Mouse (Mus musculus) thymus, adult 2 months (tissue): ENCODE results near the gene Syngr2. TPM values are rescaled to one million over a fixed set of nuclear protein-coding genes. Genes with fewer than 3 reads are reported as not detected.
"Not testable (repeated sequence)": the region's sequence is repeated elsewhere in the genome, so short reads cannot be mapped to it uniquely, and the experiment has no call there.

Experiments used
- DNase-seq: peaks from one replicate; pipeline ENCODE4 v3.0.0; 2021
- H3K27ac ChIP-seq: fragments of 200-500 bp; 2 replicates; pipeline ENCODE4 v1.5.1; 2012; ENCODE audit warnings: low read length, control low read depth; ENCODE audit not compliant: control insufficient read depth, insufficient read depth
- H3K27me3 ChIP-seq: fragments of 200-500 bp; 2 replicates; pipeline ENCODE4 v1.6.1; 2012; ENCODE audit warnings: mild to moderate bottlenecking, low read length, moderate library complexity, mixed read lengths; ENCODE audit not compliant: control insufficient read depth, insufficient read depth
- H3K36me3 ChIP-seq: fragments of 200-500 bp; 2 replicates; pipeline ENCODE4 v1.6.1; 2012; ENCODE audit warnings: mild to moderate bottlenecking, low read length, moderate library complexity; ENCODE audit not compliant: control insufficient read depth, insufficient read depth
- H3K4me1 ChIP-seq: fragments of 200-500 bp; replicated peaks from 2 replicates; pipeline ENCODE4 v1.6.1; 2012; ENCODE audit warnings: low read length; ENCODE audit not compliant: control insufficient read depth, insufficient read depth
- H3K4me3 ChIP-seq: fragments of 200-500 bp; 2 replicates; pipeline ENCODE4 v1.5.1; 2012; ENCODE audit warnings: mild to moderate bottlenecking, low read length, control low read depth, moderate library complexity; ENCODE audit not compliant: control insufficient read depth, insufficient read depth
- CTCF ChIP-seq: fragments of 200-500 bp; IDR thresholded peaks from 2 replicates; pipeline ENCODE4 v1.5.1; 2012; ENCODE audit warnings: mild to moderate bottlenecking, control low read depth, low read length, moderate library complexity, borderline replicate concordance; ENCODE audit not compliant: control insufficient read depth, poor library complexity, insufficient read depth; ENCODE audit errors: extremely low read depth
- POLR2A ChIP-seq: fragments of 200-500 bp; IDR thresholded peaks from 2 replicates; pipeline ENCODE4 v1.6.1; 2012; ENCODE audit warnings: mild to moderate bottlenecking, low read length, control low read depth, moderate library complexity; ENCODE audit not compliant: control insufficient read depth, poor library complexity, insufficient read depth; ENCODE audit errors: extremely low read depth
- WGBS: fragments of 180-500 bp; shearing (Covaris S2); methylation state at CpG from one replicate; pipeline ENCODE4 v1.1.7; 2018; 5-methylcytosine and 5-hydroxymethylcytosine counted together
- polyA plus RNA-seq: library from polyadenylated mRNA; depleted of rRNA; stranded (reverse); fragments of >200 nt; gene quantifications from 2 replicates; pipeline ENCODE4 v1.2.3, GENCODE M21; 2012

Gene Syngr2
- polyA plus RNA-seq, 1 experiment, result 322 TPM

DNA sequence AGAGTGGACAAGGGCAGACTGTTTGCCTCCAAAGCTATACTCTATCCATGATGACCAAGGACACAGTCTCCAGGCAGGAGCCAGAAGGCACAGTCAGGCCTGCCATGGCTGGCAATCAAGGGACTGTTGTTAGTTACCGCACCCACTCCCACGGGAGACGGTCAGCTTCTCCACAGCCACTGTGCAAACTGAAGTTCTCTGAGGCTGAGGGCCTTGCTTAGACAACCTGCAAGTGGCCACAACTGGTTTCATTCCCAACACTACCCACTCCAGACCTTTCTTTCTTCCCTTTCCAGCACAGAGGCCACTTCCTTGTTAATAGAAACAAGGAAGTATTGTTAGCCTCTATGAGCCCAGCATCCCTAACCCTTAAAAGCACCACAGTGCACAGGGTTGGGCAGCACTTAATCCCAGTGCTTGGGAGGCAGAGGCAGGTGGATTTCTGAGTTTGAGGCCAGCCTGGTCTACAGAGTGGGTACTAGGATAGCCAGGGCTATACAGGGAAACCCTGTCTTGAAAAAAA lies 6.2 kb upstream of the Syngr2 start:
- no peak for DNase-seq
- H3K27me3 ChIP-seq, result no peaks in the 10 kb centered on the region
- H3K4me3 ChIP-seq, result no peak overlapping the region
- H3K4me1 ChIP-seq, result peaks cover 9% of the 10 kb centered on the region
- H3K27ac ChIP-seq, result no peak overlapping the region; the same call in 1 of the 2 replicates
- 89% methylated on average over 3 of the region's 3 CpGs for WGBS
- no peak for TF ChIP-seq POLR2A
- no peak for TF ChIP-seq CTCF
- no peaks in the 10 kb centered on the region for H3K36me3 ChIP-seq

DNA sequence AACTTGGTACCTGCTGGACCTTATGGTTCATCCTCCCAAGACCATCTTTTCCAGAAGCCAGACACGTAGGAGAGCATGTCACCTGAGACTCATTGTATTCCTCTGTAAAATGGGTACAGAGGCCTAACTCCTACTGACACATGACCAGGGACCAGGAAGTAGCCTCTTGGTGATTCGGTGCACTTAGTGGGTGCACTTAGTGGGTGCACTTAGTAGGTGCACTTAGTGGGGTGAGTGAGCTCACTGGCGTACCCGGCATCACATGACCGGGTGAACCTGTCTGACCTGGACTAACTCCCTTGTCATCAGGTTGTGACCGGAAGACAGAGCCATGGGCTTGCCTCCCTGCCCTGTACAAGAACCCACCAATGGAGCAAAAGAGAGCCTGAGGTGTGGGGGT lies 2.7 kb upstream of the Syngr2 start:
- no peak overlapping the region for H3K27ac ChIP-seq
- TF ChIP-seq CTCF (no peak), POLR2A (no peak)
- 98% methylated on average over 6 of the region's 6 CpGs for WGBS

DNA sequence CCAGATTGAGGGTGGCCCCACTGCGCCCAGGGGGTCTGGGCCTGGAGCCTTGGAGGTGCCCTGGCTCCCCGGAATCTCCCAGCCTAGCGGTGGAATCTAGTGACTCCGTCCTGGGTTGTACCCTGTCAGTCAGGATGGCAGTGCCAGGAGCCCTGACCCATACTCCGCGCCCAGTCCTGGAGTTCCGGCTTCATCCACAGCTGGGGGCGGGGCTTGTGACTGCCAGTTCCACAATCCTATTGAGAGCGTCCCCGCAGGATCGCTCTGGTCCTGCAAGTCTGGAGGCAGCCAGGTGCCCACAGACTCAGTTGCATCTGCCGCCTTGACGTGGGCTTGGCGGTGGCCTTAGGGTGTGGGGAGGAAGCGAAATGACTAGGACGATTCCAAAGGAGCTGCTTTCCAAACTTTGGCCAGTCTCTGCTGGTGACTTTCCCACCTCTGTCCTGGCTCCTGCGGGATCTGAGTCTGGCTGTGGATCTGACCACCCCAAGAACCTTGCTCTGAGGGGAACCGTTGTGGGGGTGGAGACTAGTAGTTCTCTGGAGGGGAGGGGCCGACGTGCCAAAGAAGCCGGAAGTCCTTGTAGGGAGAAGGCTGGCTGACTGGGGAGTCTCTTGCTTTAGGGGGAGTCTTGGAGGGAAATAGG lies 1.1 kb downstream of the Syngr2 start:
- DNase-seq, result peak; percentile 88
- Histone ChIP-seq H3K27ac (peak overlapping the region; percentile 6), H3K4me1 (peaks cover 12% of the 10 kb centered on the region), H3K27me3 (no peaks in the 10 kb centered on the region), H3K4me3 (peak overlapping the region; percentile 58), H3K36me3 (no peaks in the 10 kb centered on the region; the same call in 1 of the 2 replicates)
- TF ChIP-seq POLR2A (peak; percentile 39; the same call in 1 of the 2 replicates), CTCF (peak; percentile 43; the same call in 1 of the 2 replicates)
- under 1% methylated on average over 21 of the region's 21 CpGs for WGBS

More for the DNA sequence above, 2.7 kb upstream of the Syngr2 start:
- Histone ChIP-seq H3K4me1 (peaks cover 12% of the 10 kb centered on the region), H3K27me3 (no peaks in the 10 kb centered on the region), H3K4me3 (no peak overlapping the region), H3K36me3 (no peaks in the 10 kb centered on the region)
- DNase-seq, result no peak

DNA sequence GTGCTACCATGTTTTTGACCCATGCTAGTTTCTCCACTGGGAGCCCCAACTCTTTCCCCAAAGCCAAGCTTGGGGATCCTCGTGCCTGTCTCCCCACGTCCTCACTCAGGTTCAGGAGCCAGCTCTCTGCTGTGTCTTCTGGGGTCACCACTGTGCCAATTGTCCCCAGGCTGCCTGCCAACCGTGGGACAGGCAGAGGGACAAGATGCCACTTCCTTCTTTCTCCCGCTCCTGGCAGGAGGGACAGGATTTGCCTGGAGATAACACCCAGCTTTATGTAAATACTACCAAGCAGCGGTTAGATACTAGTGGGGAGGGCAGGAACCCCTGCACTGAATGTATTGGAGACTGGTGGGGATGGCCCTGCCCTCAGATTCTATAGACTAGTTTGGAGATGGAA lies 4.4 kb downstream of the Syngr2 start:
- peaks cover 12% of the 10 kb centered on the region for H3K4me1 ChIP-seq
- WGBS, result 89% methylated on average over 5 of the region's 5 CpGs
- H3K27ac ChIP-seq, result no peak overlapping the region

DNA sequence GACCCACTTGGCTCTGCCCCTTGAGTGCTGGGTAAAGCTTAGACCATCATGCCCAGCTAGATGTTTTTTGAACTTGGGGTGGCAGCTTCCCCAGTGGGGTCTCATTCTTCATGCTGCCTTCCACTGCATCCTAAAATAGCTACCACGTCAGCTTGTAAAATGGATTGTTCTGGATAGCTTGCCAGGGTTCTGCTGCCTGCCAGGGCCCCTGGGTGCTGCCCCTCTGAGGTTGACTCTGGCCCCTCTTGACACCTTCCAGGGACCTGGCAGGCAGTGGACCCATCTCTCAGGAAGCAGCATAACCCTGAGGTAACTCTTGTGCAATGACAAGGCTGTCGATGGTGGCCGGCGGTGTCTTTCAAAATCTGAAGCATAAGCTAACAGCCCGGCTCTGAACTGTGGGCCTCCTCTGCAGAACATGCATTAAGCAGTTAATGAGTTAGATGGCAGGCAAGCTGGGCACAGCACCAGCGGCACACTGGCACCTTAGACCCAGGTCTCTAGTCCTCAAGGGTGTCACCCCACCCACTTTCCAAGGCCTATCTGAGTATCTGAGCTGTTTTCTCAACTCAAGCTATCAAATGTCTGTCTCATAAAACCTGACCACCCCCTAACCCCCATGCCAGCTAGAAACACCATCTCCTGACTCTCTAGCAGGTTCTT lies 5.4 kb downstream of the Syngr2 start:
- Histone ChIP-seq H3K4me1 (peaks cover 7% of the 10 kb centered on the region; the same call in 1 of the 2 replicates), H3K4me3 (no peak overlapping the region), H3K27ac (no peak overlapping the region), H3K27me3 (no peaks in the 10 kb centered on the region), H3K36me3 (peaks cover 17% of the 10 kb centered on the region)
- DNase-seq, result no peak
- TF ChIP-seq CTCF, result no peak
- TF ChIP-seq POLR2A, result no peak
- WGBS, result 95% methylated on average over 6 of the region's 6 CpGs

More for the DNA sequence above, 4.4 kb downstream of the Syngr2 start:
- TF ChIP-seq POLR2A, result no peak
- no peak for TF ChIP-seq CTCF
- no peak for DNase-seq
- Histone ChIP-seq H3K36me3 (peaks cover 17% of the 10 kb centered on the region), H3K27me3 (no peaks in the 10 kb centered on the region), H3K4me3 (no peak overlapping the region)

DNA sequence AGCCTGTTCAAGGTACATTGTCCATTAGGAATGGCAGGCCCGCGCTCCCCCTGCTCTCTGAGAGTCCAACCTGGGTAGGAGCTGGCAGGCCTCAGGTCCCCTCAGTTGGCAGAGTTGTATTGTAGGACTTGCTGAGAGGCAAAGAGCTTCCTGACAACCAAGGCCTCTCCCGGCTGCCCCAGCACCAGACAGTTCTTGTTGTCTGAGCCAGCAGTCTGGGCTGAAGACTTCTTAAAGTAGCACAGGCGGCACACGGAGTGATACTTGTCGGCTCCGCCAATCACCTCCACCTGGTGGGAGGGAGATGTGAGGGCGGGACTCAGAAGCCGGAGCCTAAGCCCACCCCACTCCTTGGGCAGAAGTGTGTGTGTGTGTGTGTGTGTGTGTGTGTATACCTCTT lies 6.4 kb downstream of the Syngr2 start:
- H3K27ac ChIP-seq, H3K4me3 ChIP-seq, DNase-seq, H3K27me3 ChIP-seq, H3K4me1 ChIP-seq: not testable (repeated sequence)
- H3K36me3 ChIP-seq, result peaks cover 17% of the 10 kb centered on the region
- 97% methylated on average over 9 of the region's 9 CpGs for WGBS

DNA sequence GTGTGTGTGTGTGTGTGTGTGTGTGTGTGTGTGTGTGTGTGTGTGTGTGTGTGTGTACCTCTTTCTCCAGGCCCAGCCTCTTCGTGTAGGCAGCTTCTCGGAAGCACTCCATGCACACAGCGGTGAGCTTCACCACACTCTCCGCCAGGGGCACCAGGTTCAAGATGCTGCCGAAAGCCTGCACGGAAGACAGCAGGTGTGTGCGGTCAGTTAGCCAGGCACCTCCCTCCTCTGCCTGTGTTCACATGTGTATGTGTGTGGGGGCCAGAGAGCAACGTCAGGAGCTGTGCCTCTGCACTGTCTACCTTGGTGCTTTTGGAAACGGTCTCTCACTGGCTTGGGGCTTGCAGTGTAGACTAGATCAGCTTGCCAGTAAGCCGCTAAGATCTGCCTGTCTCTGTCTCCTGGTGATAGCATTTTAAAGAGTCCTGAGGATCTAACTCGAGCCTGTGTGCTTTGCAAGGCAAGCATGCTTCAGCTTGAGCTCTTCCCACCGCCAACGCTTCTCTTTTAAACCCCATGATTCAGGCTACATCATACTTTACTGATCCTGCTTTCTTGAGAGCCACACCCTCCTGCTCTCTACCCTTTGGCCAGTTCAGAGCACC lies 7.0 kb downstream of the Syngr2 start:
- WGBS, result 97% methylated on average over 13 of the region's 13 CpGs
- H3K36me3 ChIP-seq, result peaks cover 23% of the 10 kb centered on the region
- TF ChIP-seq POLR2A, result no peak
- TF ChIP-seq CTCF, result no peak
- no peak overlapping the region for H3K27ac ChIP-seq
- H3K4me3 ChIP-seq, result no peak overlapping the region
- no peak for DNase-seq
- no peaks in the 10 kb centered on the region for H3K27me3 ChIP-seq
- H3K4me1 ChIP-seq, result no peaks in the 10 kb centered on the region
